Mouse (Mus musculus) small intestine, adult 2 months (tissue): ENCODE data around the gene Brca2.

Experiments used
- CTCF ChIP-seq: fragments of 200-500 bp; IDR thresholded peaks from 2 replicates; pipeline ENCODE4 v1.5.1; 2012; ENCODE audit warnings: low read depth, mild to moderate bottlenecking, control low read depth, inconsistent platforms, low read length, moderate library complexity, mixed read lengths; ENCODE audit not compliant: insufficient replicate concordance, insufficient read length; ENCODE audit errors: extremely low read depth
- POLR2A ChIP-seq: fragments of 200-500 bp; IDR thresholded peaks from 2 replicates; pipeline ENCODE4 v1.6.1; 2012; ENCODE audit warnings: low read depth, mild to moderate bottlenecking, control low read depth, inconsistent platforms, low read length, moderate library complexity

DNA sequence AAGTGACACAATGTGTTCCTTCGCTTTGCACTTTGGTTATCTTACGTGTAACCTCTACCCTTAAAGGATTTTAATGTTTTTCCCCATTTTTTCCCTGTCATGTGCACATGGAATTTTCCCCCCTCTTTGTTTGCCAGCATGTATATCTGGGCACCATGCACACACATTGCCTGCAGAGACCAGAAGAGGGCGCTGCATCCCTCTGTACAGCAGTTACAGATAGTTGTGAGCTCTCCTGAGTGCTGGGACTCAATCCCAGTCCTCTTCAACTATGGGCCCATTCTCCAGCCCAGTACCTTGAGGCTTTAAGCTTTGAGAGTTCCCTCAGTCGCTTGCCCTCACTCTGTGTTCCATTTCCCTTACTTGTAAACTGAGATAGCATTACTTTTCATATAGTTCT is 9.2 kb upstream of the Brca2 start:
- TF ChIP-seq POLR2A (no peak), CTCF (no peak)
